Mouse (Mus musculus) small intestine, adult 2 months (tissue): ENCODE results near the gene Ramac. TPM values are rescaled to one million over a fixed set of nuclear protein-coding genes. Genes with fewer than 3 reads are reported as not detected.

Experiments used
- H3K27ac ChIP-seq: fragments of 200-500 bp; 2 replicates; pipeline ENCODE4 v1.5.1; 2012; ENCODE audit warnings: low read depth, low read length, control low read depth, inconsistent platforms; ENCODE audit not compliant: insufficient read depth
- H3K27me3 ChIP-seq: fragments of 200-500 bp; 2 replicates; pipeline ENCODE4 v1.6.1; 2012; ENCODE audit warnings: mild to moderate bottlenecking, moderate library complexity, low read length, inconsistent platforms; ENCODE audit not compliant: control insufficient read depth, insufficient read depth
- H3K36me3 ChIP-seq: fragments of 200-500 bp; 2 replicates; pipeline ENCODE4 v1.6.1; 2012; ENCODE audit warnings: mild to moderate bottlenecking, low read length, control low read depth, inconsistent platforms; ENCODE audit not compliant: control insufficient read depth, insufficient read depth
- H3K4me1 ChIP-seq: fragments of 200-500 bp; 2 replicates; pipeline ENCODE4 v1.6.1; 2012; ENCODE audit warnings: low read length, inconsistent platforms, mixed read lengths; ENCODE audit not compliant: control insufficient read depth, insufficient read depth, insufficient read length
- H3K4me3 ChIP-seq: fragments of 200-500 bp; 2 replicates; pipeline ENCODE4 v1.5.1; 2012; ENCODE audit warnings: low read depth, mild to moderate bottlenecking, control low read depth, inconsistent platforms, low read length, moderate library complexity
- CTCF ChIP-seq: fragments of 200-500 bp; IDR thresholded peaks from 2 replicates; pipeline ENCODE4 v1.5.1; 2012; ENCODE audit warnings: low read depth, mild to moderate bottlenecking, control low read depth, inconsistent platforms, low read length, moderate library complexity, mixed read lengths; ENCODE audit not compliant: insufficient replicate concordance, insufficient read length; ENCODE audit errors: extremely low read depth
- POLR2A ChIP-seq: fragments of 200-500 bp; IDR thresholded peaks from 2 replicates; pipeline ENCODE4 v1.6.1; 2012; ENCODE audit warnings: low read depth, mild to moderate bottlenecking, control low read depth, inconsistent platforms, low read length, moderate library complexity
- WGBS: fragments of 180-500 bp; shearing (Covaris S2); methylation state at CpG from one replicate; pipeline ENCODE4 v1.1.7; 2018; 5-methylcytosine and 5-hydroxymethylcytosine counted together
- polyA plus RNA-seq: library from polyadenylated mRNA; depleted of rRNA; stranded (reverse); fragments of >200 nt; gene quantifications from 2 replicates; pipeline ENCODE4 v1.2.3, GENCODE M21; 2012; rRNA removed

The Ramac gene
- 1.3 and 3.7 TPM in 2 replicates for polyA plus RNA-seq

DNA sequence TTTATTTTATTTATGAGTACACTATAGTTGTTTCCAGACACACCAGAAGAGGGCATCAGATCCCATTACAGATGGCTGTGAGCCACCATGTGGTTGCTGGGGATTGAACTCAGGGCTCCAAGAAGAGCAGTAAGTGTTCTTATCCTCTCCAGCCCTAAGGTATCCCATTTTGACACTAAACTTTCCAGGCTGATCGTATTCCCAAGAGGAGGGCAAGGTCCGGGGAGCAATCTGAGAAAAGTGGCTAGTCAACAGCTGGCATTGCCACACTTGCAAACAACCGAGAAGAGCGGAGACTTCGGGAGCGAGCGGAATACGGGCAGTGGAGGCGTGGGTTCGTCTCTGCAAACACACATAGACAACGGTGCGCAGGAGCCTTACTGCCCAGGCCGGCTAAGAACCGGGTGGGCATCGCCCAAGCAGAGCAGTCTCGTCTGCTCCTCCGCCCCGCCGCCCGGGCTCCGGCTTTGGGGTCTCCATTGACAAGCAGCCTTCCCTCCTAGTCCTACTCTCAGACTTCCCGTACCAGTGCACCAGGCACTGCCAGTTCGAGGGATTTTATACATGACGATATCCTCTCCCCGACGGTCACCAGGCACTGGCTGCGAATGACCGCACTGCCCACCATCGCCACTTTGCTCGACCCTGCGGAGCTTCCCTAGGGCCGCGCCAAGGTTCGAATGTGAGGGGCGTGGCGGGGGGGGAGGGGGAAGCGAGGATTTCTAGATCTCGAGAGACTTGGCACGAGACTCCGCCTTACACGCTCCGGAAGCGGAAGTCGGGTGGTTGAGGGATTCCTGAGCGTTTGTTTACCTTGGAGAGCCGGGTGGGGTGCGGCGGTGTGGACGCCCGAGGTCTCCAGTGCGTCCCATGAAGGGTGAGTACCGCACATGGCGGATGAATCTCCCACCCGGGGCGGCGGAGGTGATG lies at the start of gene Ramac:
Gene Ramac (plus strand): TSS at position 746 of the 930 bp plus-strand sequence.
- TF ChIP-seq CTCF, result no peak
- peak; percentile 63 for TF ChIP-seq POLR2A
- no peaks in the 10 kb centered on the region for H3K36me3 ChIP-seq
- peak within 1 kb of the TSS; percentile 21 for H3K27ac ChIP-seq
- under 1% methylated on average over 56 of the region's 56 CpGs for WGBS
- no peaks in the 10 kb centered on the region for H3K27me3 ChIP-seq
- H3K4me1 ChIP-seq, result peaks cover 8% of the 10 kb centered on the region; the same call in 1 of the 2 replicates
- peak within 1 kb of the TSS; percentile 95 for H3K4me3 ChIP-seq

GRCm38 (mm10) chr7:81718657-81719056 lies 44.1 kb upstream of the Ramac start:
- no peaks in the 10 kb centered on the region for H3K36me3 ChIP-seq
- TF ChIP-seq POLR2A (no peak), CTCF (no peak)
- H3K4me3 ChIP-seq, result no peak overlapping the region
- WGBS, result 76% methylated on average over 1 of the region's 1 CpGs
- peaks cover 7% of the 10 kb centered on the region; the same call in 1 of the 2 replicates for H3K4me1 ChIP-seq
- H3K27me3 ChIP-seq, result no peaks in the 10 kb centered on the region
- no peak overlapping the region for H3K27ac ChIP-seq

GRCm38 (mm10) chr7:81719216-81719661 lies 43.5 kb upstream of the Ramac start:
- Histone ChIP-seq H3K27me3 (no peaks in the 10 kb centered on the region), H3K4me3 (no peak overlapping the region), H3K36me3 (no peaks in the 10 kb centered on the region), H3K4me1 (peaks cover 7% of the 10 kb centered on the region; the same call in 1 of the 2 replicates), H3K27ac (no peak overlapping the region)
- no peak for TF ChIP-seq POLR2A
- TF ChIP-seq CTCF, result no peak
- WGBS, result 74% methylated on average over 1 of the region's 1 CpGs

GRCm38 (mm10) chr7:81721271-81721670 lies 41.5 kb upstream of the Ramac start:
- Histone ChIP-seq H3K36me3 (no peaks in the 10 kb centered on the region), H3K4me3 (no peak overlapping the region), H3K4me1 (peaks cover 7% of the 10 kb centered on the region; the same call in 1 of the 2 replicates), H3K27ac (no peak overlapping the region), H3K27me3 (no peaks in the 10 kb centered on the region)
- no peak for TF ChIP-seq POLR2A
- no peak for TF ChIP-seq CTCF
- WGBS, result 70% methylated on average over 5 of the region's 5 CpGs

DNA sequence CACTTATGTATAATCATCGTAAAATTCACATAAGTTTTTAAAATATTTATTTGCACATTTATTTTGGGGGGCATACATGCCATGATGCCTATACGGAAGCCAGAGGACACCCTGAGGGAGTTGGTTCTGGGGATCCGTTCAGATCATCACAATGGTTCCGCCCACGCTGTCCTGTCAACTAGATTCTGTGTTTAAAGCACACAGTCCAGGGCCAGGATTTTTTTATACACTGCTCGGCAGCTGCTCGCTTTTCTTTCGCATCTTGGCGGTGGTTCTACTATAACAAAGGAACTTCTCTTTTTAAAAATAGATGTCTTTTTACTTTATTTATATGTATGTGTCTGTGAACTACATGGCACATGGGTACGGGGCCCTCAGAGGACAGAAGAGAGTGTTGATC lies 38.9 kb upstream of the Ramac start:
- Histone ChIP-seq H3K36me3 (no peaks in the 10 kb centered on the region), H3K4me3 (no peak overlapping the region), H3K27me3 (no peaks in the 10 kb centered on the region), H3K27ac (no peak overlapping the region), H3K4me1 (peaks cover 5% of the 10 kb centered on the region; the same call in 1 of the 2 replicates)
- no peak for TF ChIP-seq POLR2A
- no peak for TF ChIP-seq CTCF
- 90% methylated on average over 10 of the region's 10 CpGs for WGBS

- Histone ChIP-seq H3K36me3 (no peaks in the 10 kb centered on the region), H3K27ac (no peak overlapping the region), H3K27me3 (no peaks in the 10 kb centered on the region), H3K4me3 (no peak overlapping the region), H3K4me1 (no peaks in the 10 kb centered on the region; the same call in 1 of the 2 replicates)
- 47% methylated on average over 18 of the region's 18 CpGs for WGBS
- no peak for TF ChIP-seq POLR2A
- no peak for TF ChIP-seq CTCF
Measured at GRCm38 (mm10) chr7:81725986-81726727, 36.6 kb upstream of the Ramac start.

- H3K4me3 ChIP-seq, result no peak overlapping the region
- no peak for TF ChIP-seq CTCF
- H3K27ac ChIP-seq, result no peak overlapping the region
- 65% methylated on average over 2 of the region's 2 CpGs for WGBS
- H3K4me1 ChIP-seq, result no peaks in the 10 kb centered on the region; the same call in 1 of the 2 replicates
- H3K36me3 ChIP-seq, result no peaks in the 10 kb centered on the region
- H3K27me3 ChIP-seq, result no peaks in the 10 kb centered on the region
Measured at GRCm38 (mm10) chr7:81726728-81727005, 36.1 kb upstream of the Ramac start.
